Mouse (Mus musculus): ENCODE measurements at regions not wholly inside any gene's neighbourhood (a gene's known extent, or its start where the extent isn't known, plus 50 kb on each side); places are given as distances from the start of the nearest gene placed in this dataset.

DNA sequence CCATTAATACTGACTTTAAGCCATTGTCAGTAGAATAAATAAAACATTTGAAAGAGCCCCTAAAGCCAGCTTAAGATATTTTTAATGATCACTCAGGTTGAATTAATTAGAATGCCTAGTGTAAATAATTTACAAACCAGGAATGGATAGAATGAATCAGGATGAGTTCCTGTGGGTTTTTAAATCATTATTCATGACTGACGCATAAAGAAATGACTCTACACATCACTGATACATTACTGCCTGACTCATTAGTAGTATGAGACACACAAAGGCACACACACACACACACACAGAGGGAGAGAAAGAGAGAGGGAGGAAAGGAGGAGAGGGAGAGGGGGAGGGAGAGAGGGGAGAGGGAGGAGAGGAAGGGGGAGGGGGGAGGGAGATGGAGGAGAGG lies 612.0 kb downstream of the Ipmk start:
- DNase-seq (ENCODE audit: low spot score in 2 of 2): no peak

- no peak for DNase-seq (ENCODE audit: low spot score in 2 of 2)
Observed at GRCm38 (mm10) chr10:71960422-71961089, 613.0 kb downstream of the Ipmk start.

DNA sequence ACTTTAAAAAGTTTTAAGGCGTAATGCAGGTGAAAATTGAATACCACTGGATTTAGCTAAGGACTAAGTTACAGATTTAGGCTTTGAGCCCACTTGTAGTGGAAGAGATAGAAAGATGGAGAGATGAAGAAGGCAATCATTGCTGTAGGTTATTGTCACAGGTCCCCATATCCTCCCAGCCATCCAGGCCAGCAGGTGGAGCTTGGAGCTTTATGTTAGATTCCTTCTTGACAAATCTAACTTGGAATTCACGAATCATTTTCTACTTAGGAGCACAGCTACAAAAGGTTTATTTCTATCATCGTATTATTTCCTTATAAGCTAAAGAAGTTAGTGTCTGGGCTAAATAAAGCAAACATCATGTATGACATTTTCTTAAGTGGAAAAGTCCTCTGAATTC lies 630.5 kb downstream of the Ipmk start:
- DNase-seq (ENCODE audit: low spot score in 2 of 2): peak in 1 of 2 experiments; percentile 17

- peak in 1 of 2 experiments; percentile 11 for DNase-seq (ENCODE audit: low spot score in 2 of 2)
Observed at GRCm38 (mm10) chr10:72002875-72003720, 651.5 kb upstream of the Zwint start.

Data from frontal cortex, postnatal 10 days (tissue).